Mouse (Mus musculus): ENCODE data around the gene Cdk5.

The Cdk5 gene

DNA sequence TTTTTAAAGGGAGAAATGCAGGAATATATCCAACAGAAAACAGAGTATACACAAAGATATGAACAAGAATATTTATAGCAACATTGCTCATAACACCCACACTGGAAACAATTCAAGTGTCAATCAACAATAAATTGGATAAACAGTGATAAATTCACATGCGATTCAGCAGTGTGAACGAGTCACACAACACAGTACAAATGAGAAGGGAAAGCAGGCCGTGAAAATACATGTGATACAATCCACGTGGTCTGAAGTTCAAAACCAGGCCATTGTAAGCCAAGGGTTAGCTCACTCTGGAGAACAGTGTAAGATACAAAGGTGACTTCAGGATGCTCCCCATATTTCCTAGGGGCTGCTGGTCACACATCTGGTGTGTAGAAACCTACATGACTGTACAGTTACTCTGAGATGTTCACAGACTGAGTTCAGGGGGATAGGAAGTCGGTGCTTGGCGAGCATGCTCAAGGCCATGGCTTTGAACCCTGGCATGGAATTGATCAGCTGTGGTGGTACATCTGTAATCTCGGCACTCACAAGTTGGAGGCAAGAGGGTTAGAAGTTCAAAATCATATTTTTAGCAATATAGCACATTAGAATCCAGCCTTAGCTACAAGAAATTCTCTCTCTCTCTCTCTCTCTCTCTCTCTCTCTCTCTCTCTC is 48.5 kb downstream of the Cdk5 start:
- no peak for DNase-seq (ENCODE audit: extremely low spot score)

DNA sequence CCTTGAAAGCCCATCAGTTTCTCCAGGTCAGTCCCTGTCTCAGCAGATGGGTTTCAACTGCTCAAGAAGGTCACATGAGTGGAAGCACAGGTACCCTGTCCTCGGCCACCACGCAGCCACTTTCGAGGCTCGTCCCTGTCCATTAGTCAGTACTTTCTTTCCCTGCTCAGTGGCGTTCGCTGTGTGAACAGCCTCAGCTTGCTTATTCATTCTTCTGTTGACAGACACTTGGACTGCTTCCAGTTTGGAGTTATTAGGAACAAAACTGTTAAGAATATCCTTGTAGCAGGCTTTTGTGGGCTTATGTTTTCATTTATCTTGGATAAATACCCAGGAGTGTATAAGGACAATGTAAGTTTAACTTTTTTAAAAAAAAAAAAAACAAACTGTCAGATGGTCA is 49.1 kb downstream of the Cdk5 start:
- no peak for DNase-seq (ENCODE audit: extremely low spot score)

- DNase-seq (ENCODE audit: extremely low spot score) = no peak
These were observed 49.5 kb downstream of the Cdk5 start for GRCm38 (mm10) chr5:24373807-24374206.

- DNase-seq (ENCODE audit: extremely low spot score) = no peak
These were observed 53.6 kb downstream of the Cdk5 start for GRCm38 (mm10) chr5:24369767-24370166.
